Mouse (Mus musculus) ES-E14 (cell line): ENCODE data around the gene Dhx38.

Experiments
- CHD2 ChIP-seq: IDR thresholded peaks from 2 replicates; pipeline ENCODE4 v1.6.1; 2014; ENCODE audit warnings: mild to moderate bottlenecking, low read depth, low read length, inconsistent platforms
- HCFC1 ChIP-seq: IDR thresholded peaks from 2 replicates; pipeline ENCODE4 v1.6.1; 2012; ENCODE audit warnings: low read length, inconsistent platforms, borderline replicate concordance; ENCODE audit not compliant: insufficient read depth
- ZC3H11A ChIP-seq: IDR thresholded peaks from 2 replicates; pipeline ENCODE4 v1.6.1; 2012; ENCODE audit warnings: low read depth, mild to moderate bottlenecking, inconsistent platforms, low read length, borderline replicate concordance
- ZNF384 ChIP-seq: IDR thresholded peaks from 2 replicates; pipeline ENCODE4 v1.6.1; 2012; ENCODE audit warnings: low read depth, low read length, inconsistent platforms

GRCm38 (mm10) chr8:109542165-109542564 is 23.5 kb downstream of the Dhx38 start:
- TF ChIP-seq CHD2: no peak
- TF ChIP-seq ZNF384: no peak
- no peak for TF ChIP-seq HCFC1
- TF ChIP-seq ZC3H11A: no peak
